21 mouse cellular contexts compared by ENCODE assay signal in the genomic region with DNA sequence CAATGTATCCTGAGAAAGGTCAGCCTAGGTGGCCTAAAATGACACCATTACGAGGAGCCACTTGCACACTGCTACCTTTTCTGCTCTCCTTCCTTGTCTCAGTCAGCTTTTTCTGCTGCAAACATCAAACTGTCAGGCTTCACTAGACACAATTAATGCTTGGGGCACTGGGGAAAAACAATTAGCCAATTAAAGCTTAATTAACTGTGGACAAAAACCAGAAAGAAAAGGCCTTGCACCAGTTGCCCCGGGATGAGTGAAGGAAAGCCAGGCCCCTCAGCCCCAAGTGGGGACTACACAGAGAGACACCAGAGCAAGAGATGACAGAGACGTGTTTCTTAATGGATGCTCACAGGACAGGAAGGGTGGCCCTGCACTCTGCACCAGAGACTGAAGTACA. TPM values are rescaled to one million over a fixed set of nuclear protein-coding genes. Genes with fewer than 3 reads are reported as not detected.
DNase-seq lines count a peak whose midpoint lies in the region; ATAC-seq lines count a peak whose summit lies in the region.
"Had no signal": no experiment of that assay in that cellular context is flagged by ENCODE, and none has a peak within 500 bp of the region (broad histone marks: within the 10 kb centered on the region; RNA-seq: fewer than 3 reads in every experiment).

No protein-coding gene starts in this region.

- 12% methylated on average over 3 of the region's 3 CpGs for WGBS in forebrain, embryonic 15.5 days
- 6% methylated on average over 3 of the region's 3 CpGs for WGBS in forebrain, embryonic 11.5 days
- WGBS in midbrain, embryonic 16.5 days = 22% methylated on average over 3 of the region's 3 CpGs
- 26% methylated on average over 3 of the region's 3 CpGs for whole genome bisulfite sequencing in midbrain, embryonic 15.5 days
- WGBS in hindbrain, embryonic 14.5 days = 17% methylated on average over 3 of the region's 3 CpGs

- no peak for ATAC-seq in forebrain, embryonic 15.5 days (replicated peaks)
- ATAC-seq in forebrain, embryonic 11.5 days (replicated peaks; ENCODE audit: low FRiP score) = no peak
- ATAC-seq in midbrain, embryonic 16.5 days = no peak
- no peak for ATAC-seq in midbrain, embryonic 15.5 days (replicated peaks)
- ATAC-seq in hindbrain, embryonic 14.5 days (ENCODE audit: low FRiP score) = no peak
- ATAC-seq: CD4-positive, CD25-positive, alpha-beta regulatory T cell, adult 4 months; intestine, embryonic 15.5 days; Patski had no signal

- H3K9me3 ChIP-seq in forebrain, embryonic 15.5 days = no peaks in the 10 kb centered on the region
- no peaks in the 10 kb centered on the region for H3K9me3 ChIP-seq in forebrain, embryonic 11.5 days (ENCODE audit: control insufficient read depth, low read length)
- no peaks in the 10 kb centered on the region for H3K9me3 ChIP-seq in midbrain, embryonic 16.5 days (replicated peaks; ENCODE audit: control insufficient read depth, low read length, poor library complexity, severe bottlenecking)
- no peaks in the 10 kb centered on the region for H3K9me3 ChIP-seq in midbrain, embryonic 15.5 days
- no peaks in the 10 kb centered on the region for H3K9me3 ChIP-seq in hindbrain, embryonic 14.5 days (ENCODE audit: control insufficient read depth, low read length)
- H3K9me3 ChIP-seq: embryonic facial prominence, embryonic 10.5 days; heart, embryonic 15.5 days; intestine, embryonic 15.5 days; stomach, embryonic 15.5 days had no signal

- H3K27ac ChIP-seq in forebrain, embryonic 15.5 days (replicated peaks) = 0 out of 2 replicates have a peak overlapping the region, but pooled peaks have one; percentile 1
- H3K27ac ChIP-seq in forebrain, embryonic 11.5 days (ENCODE audit: low read depth, low read length) = no peak overlapping the region
- H3K27ac ChIP-seq in midbrain, embryonic 16.5 days (ENCODE audit: low read length) = peak overlapping the region; percentile 3; the same call in 1 of the 2 replicates
- H3K27ac ChIP-seq in midbrain, embryonic 15.5 days = no peak overlapping the region
- H3K27ac ChIP-seq in hindbrain, embryonic 14.5 days = peak overlapping the region; percentile 59; the same call in 1 of the 2 replicates
- H3K27ac ChIP-seq: embryonic facial prominence, embryonic 10.5 days; heart, embryonic 15.5 days; intestine, embryonic 15.5 days; stomach, embryonic 15.5 days had no signal

- H3K4me2 ChIP-seq in forebrain, embryonic 15.5 days (replicated peaks) = no peak overlapping the region
- no peak overlapping the region for H3K4me2 ChIP-seq in forebrain, embryonic 11.5 days (ENCODE audit: low read depth, low read length, severe bottlenecking)
- no peak overlapping the region for H3K4me2 ChIP-seq in midbrain, embryonic 16.5 days (ENCODE audit: low read length)
- no peak overlapping the region for H3K4me2 ChIP-seq in midbrain, embryonic 15.5 days
- no peak overlapping the region for H3K4me2 ChIP-seq in hindbrain, embryonic 14.5 days (replicated peaks)
- H3K4me2 ChIP-seq: heart, embryonic 15.5 days; intestine, embryonic 15.5 days; lung, embryonic 14.5 days; stomach, embryonic 15.5 days had no signal

- H3K27me3 ChIP-seq in forebrain, embryonic 15.5 days = no peaks in the 10 kb centered on the region
- no peaks in the 10 kb centered on the region for H3K27me3 ChIP-seq in forebrain, embryonic 11.5 days (ENCODE audit: control insufficient read depth, insufficient read depth, low read length)
- no peaks in the 10 kb centered on the region for H3K27me3 ChIP-seq in midbrain, embryonic 16.5 days (ENCODE audit: control insufficient read depth, insufficient read depth, low read depth, low read length)
- H3K27me3 ChIP-seq in midbrain, embryonic 15.5 days (replicated peaks) = no peaks in the 10 kb centered on the region
- H3K27me3 ChIP-seq in hindbrain, embryonic 14.5 days (ENCODE audit: control insufficient read depth, insufficient read depth, low read length) = no peaks in the 10 kb centered on the region
- H3K27me3 ChIP-seq: intestine, embryonic 15.5 days; Patski; stomach, embryonic 15.5 days had no signal

- no peak overlapping the region for H3K4me3 ChIP-seq in forebrain, embryonic 15.5 days
- H3K4me3 ChIP-seq in forebrain, embryonic 11.5 days (ENCODE audit: low read depth, low read length) = no peak overlapping the region
- no peak overlapping the region for H3K4me3 ChIP-seq in midbrain, embryonic 16.5 days (ENCODE audit: low read depth, low read length)
- no peak overlapping the region for H3K4me3 ChIP-seq in midbrain, embryonic 15.5 days
- H3K4me3 ChIP-seq in hindbrain, embryonic 14.5 days (replicated peaks; ENCODE audit: low read length) = no peak overlapping the region
- H3K4me3 ChIP-seq: embryonic facial prominence, embryonic 10.5 days; heart, embryonic 15.5 days; intestine, embryonic 15.5 days; stomach, embryonic 15.5 days had no signal

- H3K4me1 ChIP-seq in forebrain, embryonic 15.5 days = peaks cover 44% of the 10 kb centered on the region
- peaks cover 15% of the 10 kb centered on the region; the same call in 1 of the 2 replicates for H3K4me1 ChIP-seq in forebrain, embryonic 11.5 days (replicated peaks; ENCODE audit: control insufficient read depth, insufficient read depth, low read length)
- peaks cover 27% of the 10 kb centered on the region for H3K4me1 ChIP-seq in midbrain, embryonic 16.5 days (ENCODE audit: control insufficient read depth, insufficient read depth, low read length)
- H3K4me1 ChIP-seq in midbrain, embryonic 15.5 days = peaks cover 33% of the 10 kb centered on the region
- H3K4me1 ChIP-seq in hindbrain, embryonic 14.5 days (replicated peaks; ENCODE audit: control insufficient read depth, insufficient read depth, low read length) = peaks cover 51% of the 10 kb centered on the region

- no peak for DNase-seq in forebrain, embryonic 11.5 days (ENCODE audit: low spot score)
- peak; percentile 57 for DNase-seq in hindbrain, embryonic 14.5 days (ENCODE audit: low spot score)
- peak; percentile 91 for DNase-seq in retina, postnatal 1 day
- DNase-seq in lung, adult 18-20 months = no peak
- DNase-seq: adrenal gland, postnatal 36 days; cerebellum, adult 11 months; cerebellum, adult 9-11 months; heart, postnatal 4 days; kidney, postnatal 36 days; layer of hippocampus, postnatal 36 days; lung, embryonic 14.5 days; thymus, postnatal 36 days had no signal

- no peaks in the 10 kb centered on the region for H3K36me3 ChIP-seq in forebrain, embryonic 15.5 days
- no peaks in the 10 kb centered on the region for H3K36me3 ChIP-seq in forebrain, embryonic 11.5 days (ENCODE audit: control insufficient read depth, insufficient read depth, low read length)
- H3K36me3 ChIP-seq in midbrain, embryonic 16.5 days (ENCODE audit: control insufficient read depth, insufficient read depth, low read length) = no peaks in the 10 kb centered on the region
- no peaks in the 10 kb centered on the region for H3K36me3 ChIP-seq in midbrain, embryonic 15.5 days (replicated peaks)
- H3K36me3 ChIP-seq in hindbrain, embryonic 14.5 days (replicated peaks; ENCODE audit: control insufficient read depth, insufficient read depth) = no peaks in the 10 kb centered on the region
- H3K36me3 ChIP-seq: embryonic facial prominence, embryonic 10.5 days; heart, embryonic 15.5 days; intestine, embryonic 15.5 days; stomach, embryonic 15.5 days had no signal

- H3K9ac ChIP-seq in forebrain, embryonic 15.5 days (replicated peaks) = no peak overlapping the region
- no peak overlapping the region for H3K9ac ChIP-seq in forebrain, embryonic 11.5 days (ENCODE audit: low read length)
- H3K9ac ChIP-seq in midbrain, embryonic 16.5 days (ENCODE audit: low read depth, low read length) = no peak overlapping the region
- no peak overlapping the region for H3K9ac ChIP-seq in midbrain, embryonic 15.5 days
- H3K9ac ChIP-seq in hindbrain, embryonic 14.5 days = no peak overlapping the region
- H3K9ac ChIP-seq: heart, embryonic 15.5 days; intestine, embryonic 15.5 days; lung, embryonic 14.5 days; stomach, embryonic 15.5 days had no signal

RNA-seq across cellular contexts. Expression of gene Vav2, which starts 51.7 kb away (rescaled TPM):
- polyA plus RNA-seq in forebrain, embryonic 15.5 days (2015; fragmentation: Nextera tagmentation; extraction: Ambion mirVana) = 12.6 and 13.9 TPM in 2 replicates
- 12.7 and 15.7 TPM in 2 replicates for polyA plus RNA-seq in forebrain, embryonic 11.5 days (2014; fragmentation: Nextera tagmentation; extraction: Ambion mirVana)
- 9.2 and 12.6 TPM in 2 replicates for polyA plus RNA-seq in midbrain, embryonic 16.5 days (2015; fragmentation: Nextera tagmentation; extraction: Ambion mirVana)
- 13.9 and 15.7 TPM in 2 replicates for polyA plus RNA-seq in midbrain, embryonic 15.5 days (2015; fragmentation: Nextera tagmentation; extraction: Ambion mirVana)
- 15.0 and 16.0 TPM in 2 replicates for polyA plus RNA-seq in hindbrain, embryonic 14.5 days (2014; fragmentation: Nextera tagmentation; extraction: Ambion mirVana)

Comparison
In these comparisons a context has a peak if more than half of its experiments do, and no peak if none do; other contexts are left out.
1. H3K27ac ChIP-seq: peak in forebrain, embryonic 15.5 days (single experiment), midbrain, embryonic 16.5 days (single experiment) and hindbrain, embryonic 14.5 days (single experiment); none in forebrain, embryonic 11.5 days (single experiment) and midbrain, embryonic 15.5 days (single experiment).
2. DNase-seq: peak in hindbrain, embryonic 14.5 days (single experiment) and retina, postnatal 1 day (single experiment); none in forebrain, embryonic 11.5 days (single experiment) and lung, adult 18-20 months (0 of 2).